Mouse (Mus musculus): Measurements from ENCODE around the gene Slc9a2. TPM values are rescaled to one million over a fixed set of nuclear protein-coding genes. Genes with fewer than 3 reads are reported as not detected.
"Not testable (repeated sequence)": the region's sequence is repeated elsewhere in the genome, so short reads cannot be mapped to it uniquely, and the experiment has no call there.

Gene Slc9a2
- polyA plus RNA-seq, 1 experiment = 6.2 TPM

DNA sequence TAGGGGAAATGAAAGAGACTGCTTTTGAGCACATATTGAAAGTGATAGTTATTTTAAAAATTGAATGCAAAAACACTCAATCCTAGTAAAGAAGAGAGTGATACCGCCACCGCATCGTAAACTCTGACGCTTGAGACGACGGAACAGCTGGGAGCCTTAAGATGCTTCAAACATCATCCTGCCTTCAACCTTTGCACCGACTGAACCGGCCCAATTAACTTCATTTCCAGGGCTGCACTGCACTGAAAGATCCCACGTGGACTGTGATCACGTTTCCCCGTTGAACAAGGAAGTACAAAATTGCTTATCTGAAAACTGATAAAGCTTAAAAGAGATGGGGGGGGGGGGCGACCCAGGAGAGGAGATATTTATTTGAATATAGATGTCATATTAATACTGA, 21.4 kb upstream of the Slc9a2 start:
- H3K36me3 ChIP-seq (ENCODE audit: control insufficient read depth, insufficient read depth, low read length) = no peaks in the 10 kb centered on the region
- TF ChIP-seq CTCF (IDR thresholded peaks at IDR 0.05; ENCODE audit: control insufficient read depth, insufficient read depth, insufficient replicate concordance, low read depth, low read length) (no peak), POLR2A (IDR thresholded peaks at IDR 0.05; ENCODE audit: control insufficient read depth, low read depth, low read length) (no peak)
- no peak overlapping the region for H3K4me3 ChIP-seq (ENCODE audit: control insufficient read depth, low read depth, low read length)
- no peak overlapping the region for H3K27ac ChIP-seq (ENCODE audit: control insufficient read depth, insufficient read depth, low read depth, low read length)
- H3K27me3 ChIP-seq (ENCODE audit: control insufficient read depth, insufficient read depth, low read length) = no peaks in the 10 kb centered on the region
- no peaks in the 10 kb centered on the region for H3K4me1 ChIP-seq (ENCODE audit: control insufficient read depth, insufficient read depth, low read length)

DNA sequence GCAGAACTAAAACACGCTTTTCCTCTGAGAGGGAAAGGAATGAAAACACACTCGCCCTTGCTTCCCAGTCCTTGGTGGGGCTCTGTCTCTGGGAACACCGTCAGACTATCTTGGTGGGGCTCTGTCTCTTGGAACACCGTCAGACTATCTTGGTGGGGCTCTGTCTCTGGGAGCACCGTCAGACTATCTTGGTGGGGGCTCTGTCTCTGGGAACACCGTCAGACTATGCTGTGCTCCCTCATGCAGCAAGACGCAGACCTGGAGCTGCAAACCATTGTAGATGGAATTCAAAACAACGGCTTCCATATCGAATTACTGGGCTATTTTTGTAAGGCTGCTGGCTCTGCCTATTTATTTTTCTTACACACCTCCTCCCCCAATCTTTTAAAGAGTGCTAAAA, 20.9 kb upstream of the Slc9a2 start:
- H3K27ac ChIP-seq (ENCODE audit: control insufficient read depth, insufficient read depth, low read depth, low read length) = no peak overlapping the region
- no peaks in the 10 kb centered on the region for H3K4me1 ChIP-seq (ENCODE audit: control insufficient read depth, insufficient read depth, low read length)
- no peaks in the 10 kb centered on the region for H3K36me3 ChIP-seq (ENCODE audit: control insufficient read depth, insufficient read depth, low read length)
- no peak overlapping the region for H3K4me3 ChIP-seq (ENCODE audit: control insufficient read depth, low read depth, low read length)
- TF ChIP-seq POLR2A (IDR thresholded peaks at IDR 0.05; ENCODE audit: control insufficient read depth, low read depth, low read length) = no peak
- no peak for TF ChIP-seq CTCF (IDR thresholded peaks at IDR 0.05; ENCODE audit: control insufficient read depth, insufficient read depth, insufficient replicate concordance, low read depth, low read length)
- no peaks in the 10 kb centered on the region for H3K27me3 ChIP-seq (ENCODE audit: control insufficient read depth, insufficient read depth, low read length)

DNA sequence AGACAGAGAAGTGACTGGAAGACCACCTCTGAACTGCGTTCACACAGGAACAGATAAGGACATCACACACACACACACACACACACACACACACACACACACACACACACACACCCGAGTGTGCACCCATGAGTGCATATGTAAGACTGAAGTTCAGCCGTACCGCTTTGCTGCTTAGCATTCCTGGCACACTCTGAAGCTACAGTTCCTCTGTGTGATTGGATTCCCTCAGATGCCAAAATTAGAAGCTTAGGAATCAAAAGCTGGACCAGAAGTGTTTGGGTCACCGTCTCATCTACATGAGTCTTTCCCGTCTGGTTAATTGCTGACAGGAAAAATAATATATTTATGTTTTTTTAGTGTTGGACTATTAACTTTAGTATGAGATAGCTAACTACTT, 19.5 kb upstream of the Slc9a2 start:
- Histone ChIP-seq H3K4me1 (ENCODE audit: control insufficient read depth, insufficient read depth, low read length) (no peaks in the 10 kb centered on the region), H3K4me3 (ENCODE audit: control insufficient read depth, low read depth, low read length) (no peak overlapping the region), H3K36me3 (ENCODE audit: control insufficient read depth, insufficient read depth, low read length) (no peaks in the 10 kb centered on the region), H3K27ac (ENCODE audit: control insufficient read depth, insufficient read depth, low read depth, low read length) (no peak overlapping the region), H3K27me3 (ENCODE audit: control insufficient read depth, insufficient read depth, low read length) (no peaks in the 10 kb centered on the region)
- TF ChIP-seq CTCF (IDR thresholded peaks at IDR 0.05; ENCODE audit: control insufficient read depth, insufficient read depth, insufficient replicate concordance, low read depth, low read length) (no peak), POLR2A (IDR thresholded peaks at IDR 0.05; ENCODE audit: control insufficient read depth, low read depth, low read length) (no peak)

DNA sequence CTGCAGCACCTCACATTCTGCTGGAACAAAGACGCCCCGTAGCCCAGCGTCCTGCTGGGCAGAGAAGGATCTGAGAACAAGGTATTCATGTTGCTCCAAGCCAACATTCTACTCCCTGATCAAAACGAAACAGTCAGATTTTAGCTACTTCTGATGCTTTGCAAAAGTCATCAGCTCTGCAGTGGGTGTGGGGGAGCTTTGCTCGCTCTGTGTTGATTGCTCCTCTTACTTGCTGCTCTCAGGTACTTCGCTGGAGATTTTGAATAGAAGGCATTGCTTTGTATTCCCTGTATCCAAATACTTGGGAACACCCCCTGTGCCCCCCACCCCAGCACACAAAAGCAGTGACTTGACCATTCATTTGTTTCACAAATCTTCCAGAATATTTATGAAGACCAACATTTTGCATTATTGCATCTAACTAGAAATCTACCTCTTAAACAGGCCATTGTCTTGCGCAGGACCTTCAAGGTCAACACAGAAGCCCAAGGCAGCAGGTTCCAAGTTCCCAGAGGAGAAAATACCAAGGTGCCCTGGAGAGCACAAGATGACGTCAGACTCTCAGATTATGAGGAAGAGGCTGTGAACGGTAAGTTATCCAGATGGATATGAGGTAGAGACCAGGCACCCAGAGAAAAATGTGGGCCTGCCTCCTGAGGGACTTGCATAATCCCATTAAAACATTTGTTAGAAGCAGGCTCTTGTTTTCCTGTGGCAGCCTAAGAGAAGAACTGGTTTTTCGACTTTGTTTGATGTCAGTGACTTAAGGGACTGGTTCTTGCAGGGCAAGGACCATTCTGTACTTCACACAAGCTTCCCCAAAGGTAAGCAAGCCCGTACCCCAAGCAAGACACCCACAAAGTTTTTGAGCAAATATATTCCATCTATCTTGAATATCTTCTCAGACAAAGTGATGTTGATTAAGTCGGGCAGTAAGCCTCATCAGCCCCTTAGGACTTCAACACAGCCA, 14.7 kb upstream of the Slc9a2 start:
- no peaks in the 10 kb centered on the region for H3K27me3 ChIP-seq (ENCODE audit: control insufficient read depth, insufficient read depth, low read length)
- H3K4me3 ChIP-seq (ENCODE audit: control insufficient read depth, low read depth, low read length) = no peak overlapping the region
- H3K4me1 ChIP-seq (ENCODE audit: control insufficient read depth, insufficient read depth, low read length) = no peaks in the 10 kb centered on the region
- H3K27ac ChIP-seq (ENCODE audit: control insufficient read depth, insufficient read depth, low read depth, low read length) = no peak overlapping the region
- no peak for TF ChIP-seq CTCF (IDR thresholded peaks at IDR 0.05; ENCODE audit: control insufficient read depth, insufficient read depth, insufficient replicate concordance, low read depth, low read length)
- TF ChIP-seq POLR2A (IDR thresholded peaks at IDR 0.05; ENCODE audit: control insufficient read depth, low read depth, low read length) = no peak
- no peaks in the 10 kb centered on the region for H3K36me3 ChIP-seq (ENCODE audit: control insufficient read depth, insufficient read depth, low read length)

DNA sequence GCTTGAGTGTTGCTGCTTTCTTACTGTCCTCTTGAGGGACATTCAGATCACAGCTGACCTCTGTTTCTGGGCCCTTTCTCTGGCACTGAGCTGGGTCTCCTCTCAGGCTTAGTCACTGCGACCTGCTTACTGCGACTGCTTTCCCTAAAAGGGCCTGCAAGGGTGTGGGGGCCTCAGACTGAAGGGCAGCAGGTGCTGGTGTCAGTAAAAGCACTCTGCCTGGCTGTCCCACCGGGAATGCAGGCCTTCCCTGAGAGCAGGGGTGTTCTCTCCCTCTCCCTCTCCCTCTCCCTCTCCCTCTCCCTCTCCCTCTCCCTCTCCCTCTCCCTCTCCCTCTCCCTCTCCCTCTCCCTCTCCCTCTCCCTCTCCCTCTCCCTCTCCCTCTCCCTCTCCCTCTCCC, 12.9 kb upstream of the Slc9a2 start:
- not testable (repeated sequence) for H3K27ac ChIP-seq (ENCODE audit: control insufficient read depth, insufficient read depth, low read depth, low read length); H3K27me3 ChIP-seq (ENCODE audit: control insufficient read depth, insufficient read depth, low read length); H3K4me1 ChIP-seq (ENCODE audit: control insufficient read depth, insufficient read depth, low read length); H3K4me3 ChIP-seq (ENCODE audit: control insufficient read depth, low read depth, low read length); H3K36me3 ChIP-seq (ENCODE audit: control insufficient read depth, insufficient read depth, low read length)

DNA sequence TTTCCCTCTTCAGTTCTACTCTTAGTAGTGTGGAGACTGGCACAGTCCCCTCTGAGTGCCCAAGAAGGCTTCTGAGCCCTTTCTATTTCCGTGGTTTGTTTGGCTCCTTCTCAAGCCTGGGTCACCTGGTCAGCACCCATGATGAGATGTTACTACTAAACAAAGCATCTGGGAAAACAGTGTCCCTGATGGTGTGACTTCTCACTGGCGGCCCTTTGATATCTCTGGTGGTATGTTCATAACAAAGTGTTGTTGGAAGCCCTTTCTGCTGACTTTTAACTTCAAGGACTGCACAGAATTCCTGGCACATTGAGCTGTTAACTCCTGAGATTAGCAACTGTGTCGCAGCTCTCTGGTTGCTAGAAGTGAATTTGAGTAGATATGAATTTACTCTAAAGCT, 10.3 kb upstream of the Slc9a2 start:
- Histone ChIP-seq H3K4me1 (ENCODE audit: control insufficient read depth, insufficient read depth, low read length) (no peaks in the 10 kb centered on the region), H3K27ac (ENCODE audit: control insufficient read depth, insufficient read depth, low read depth, low read length) (no peak overlapping the region), H3K4me3 (ENCODE audit: control insufficient read depth, low read depth, low read length) (no peak overlapping the region), H3K36me3 (ENCODE audit: control insufficient read depth, insufficient read depth, low read length) (no peaks in the 10 kb centered on the region), H3K27me3 (ENCODE audit: control insufficient read depth, insufficient read depth, low read length) (no peaks in the 10 kb centered on the region)
- TF ChIP-seq POLR2A (IDR thresholded peaks at IDR 0.05; ENCODE audit: control insufficient read depth, low read depth, low read length) (no peak), CTCF (IDR thresholded peaks at IDR 0.05; ENCODE audit: control insufficient read depth, insufficient read depth, insufficient replicate concordance, low read depth, low read length) (no peak)

DNA sequence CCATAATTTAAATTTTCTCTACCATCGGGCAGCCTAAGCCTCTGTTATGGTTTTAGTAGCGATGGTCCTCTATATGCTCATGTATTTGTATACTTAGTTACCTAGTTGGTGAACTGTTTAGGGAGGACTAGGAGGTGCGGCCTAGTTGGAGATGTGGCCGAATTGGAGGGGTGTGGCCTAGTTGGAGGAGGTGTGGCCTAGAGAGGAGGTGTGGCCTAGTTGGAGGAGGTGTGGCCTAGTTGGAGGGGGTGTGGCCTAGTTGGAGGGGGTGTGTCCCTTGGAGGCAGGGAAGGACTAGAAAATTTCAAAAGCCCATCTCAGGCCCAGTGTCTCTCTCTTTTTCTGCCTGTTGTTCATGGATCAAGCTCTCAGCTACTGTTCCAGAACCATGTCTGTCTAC, 8.9 kb upstream of the Slc9a2 start:
- H3K4me3 ChIP-seq (ENCODE audit: control insufficient read depth, low read depth, low read length) = no peak overlapping the region
- H3K27me3 ChIP-seq (ENCODE audit: control insufficient read depth, insufficient read depth, low read length) = no peaks in the 10 kb centered on the region
- no peaks in the 10 kb centered on the region for H3K36me3 ChIP-seq (ENCODE audit: control insufficient read depth, insufficient read depth, low read length)
- TF ChIP-seq CTCF (IDR thresholded peaks at IDR 0.05; ENCODE audit: control insufficient read depth, insufficient read depth, insufficient replicate concordance, low read depth, low read length) = no peak
- TF ChIP-seq POLR2A (IDR thresholded peaks at IDR 0.05; ENCODE audit: control insufficient read depth, low read depth, low read length) = no peak
- H3K27ac ChIP-seq (ENCODE audit: control insufficient read depth, insufficient read depth, low read depth, low read length) = no peak overlapping the region
- no peaks in the 10 kb centered on the region for H3K4me1 ChIP-seq (ENCODE audit: control insufficient read depth, insufficient read depth, low read length)

All from testis, adult 2 months (tissue).